10 mouse cellular contexts compared by ENCODE assay signal in genomic region chr7:143501643-143502417, GRCm38 (mm10). TPM values are rescaled to one million over a fixed set of nuclear protein-coding genes. Genes with fewer than 3 reads are reported as not detected.
DNase-seq lines count a peak whose midpoint lies in the region; ATAC-seq lines count a peak whose summit lies in the region.
"Had no signal": no experiment of that assay in that cellular context is flagged by ENCODE, and none has a peak within 500 bp of the region (broad histone marks: within the 10 kb centered on the region; RNA-seq: fewer than 3 reads in every experiment).

No protein-coding gene starts in this region.

- WGBS in forebrain, embryonic 10.5 days, result 6% methylated on average over 55 of the region's 55 CpGs
- WGBS in hindbrain, embryonic 13.5 days, result 3% methylated on average over 55 of the region's 55 CpGs
- 4% methylated on average over 55 of the region's 55 CpGs for WGBS in limb, embryonic 13.5 days
- 4% methylated on average over 55 of the region's 55 CpGs for WGBS in midbrain, embryonic 13.5 days

- peak overlapping the region; percentile 63 for H3K4me2 ChIP-seq in hindbrain, embryonic 13.5 days
- H3K4me2 ChIP-seq in limb, embryonic 13.5 days (replicated peaks), result peak overlapping the region; percentile 81
- H3K4me2 ChIP-seq in midbrain, embryonic 13.5 days (replicated peaks), result peak overlapping the region; percentile 56

- H3K9me3 ChIP-seq in forebrain, embryonic 10.5 days, result no peaks in the 10 kb centered on the region; the same call in 1 of the 2 replicates
- no peaks in the 10 kb centered on the region for H3K9me3 ChIP-seq in hindbrain, embryonic 13.5 days
- no peaks in the 10 kb centered on the region for H3K9me3 ChIP-seq in limb, embryonic 13.5 days
- no peaks in the 10 kb centered on the region for H3K9me3 ChIP-seq in midbrain, embryonic 13.5 days

- peak overlapping the region; percentile 48 for H3K4me3 ChIP-seq in forebrain, embryonic 10.5 days
- H3K4me3 ChIP-seq in hindbrain, embryonic 13.5 days, result peak overlapping the region; percentile 43
- peak overlapping the region; percentile 54 for H3K4me3 ChIP-seq in limb, embryonic 13.5 days
- peak overlapping the region; percentile 37 for H3K4me3 ChIP-seq in midbrain, embryonic 13.5 days (replicated peaks)

- H3K27me3 ChIP-seq in forebrain, embryonic 10.5 days (ENCODE audit: poor library complexity, severe bottlenecking), result peaks cover 87% of the 10 kb centered on the region
- H3K27me3 ChIP-seq in hindbrain, embryonic 13.5 days, result peaks cover 77% of the 10 kb centered on the region
- H3K27me3 ChIP-seq in limb, embryonic 13.5 days, result peaks cover 62% of the 10 kb centered on the region
- peaks cover 69% of the 10 kb centered on the region for H3K27me3 ChIP-seq in midbrain, embryonic 13.5 days

- peak; percentile 47 for ATAC-seq in hindbrain, embryonic 13.5 days (ENCODE audit: low FRiP score)
- no peak for ATAC-seq in limb, embryonic 13.5 days (ENCODE audit: low FRiP score, low read depth)
- ATAC-seq in midbrain, embryonic 13.5 days, result 0 out of 2 replicates have a peak, but pooled peaks have one; percentile 10

- peak; percentile 57 to 67 for DNase-seq in heart, adult 18-20 months
- no peak for DNase-seq in heart, postnatal 25 days (ENCODE audit: low spot score)
- DNase-seq in Muller cell, postnatal 12 days (ENCODE audit: inconsistent ontology term), result peak; percentile 17
- DNase-seq in forebrain, embryonic 10.5 days (ENCODE audit: extremely low spot score, low spot score), result peak; percentile 42
- DNase-seq in urinary bladder, postnatal 36 days (ENCODE audit: low spot score in 2 of 2), result peak; percentile 37 to 43

- intact Hi-C loops in heart, postnatal 25 days (cut with DNase I), result no loop called here

- no peak overlapping the region for H3K27ac ChIP-seq in forebrain, embryonic 10.5 days
- H3K27ac ChIP-seq in hindbrain, embryonic 13.5 days, result no peak overlapping the region
- H3K27ac ChIP-seq in limb, embryonic 13.5 days, result no peak overlapping the region
- no peak overlapping the region for H3K27ac ChIP-seq in midbrain, embryonic 13.5 days

- H3K4me1 ChIP-seq in forebrain, embryonic 10.5 days, result peaks cover 16% of the 10 kb centered on the region
- peaks cover 15% of the 10 kb centered on the region for H3K4me1 ChIP-seq in hindbrain, embryonic 13.5 days (replicated peaks)
- peaks cover 11% of the 10 kb centered on the region for H3K4me1 ChIP-seq in limb, embryonic 13.5 days
- peaks cover 16% of the 10 kb centered on the region for H3K4me1 ChIP-seq in midbrain, embryonic 13.5 days (replicated peaks)

- no peaks in the 10 kb centered on the region for H3K36me3 ChIP-seq in forebrain, embryonic 10.5 days (replicated peaks)
- no peaks in the 10 kb centered on the region for H3K36me3 ChIP-seq in hindbrain, embryonic 13.5 days
- H3K36me3 ChIP-seq in limb, embryonic 13.5 days, result no peaks in the 10 kb centered on the region
- no peaks in the 10 kb centered on the region for H3K36me3 ChIP-seq in midbrain, embryonic 13.5 days

- H3K9ac ChIP-seq in hindbrain, embryonic 13.5 days, result peak overlapping the region; percentile 59
- peak overlapping the region; percentile 68 for H3K9ac ChIP-seq in limb, embryonic 13.5 days
- peak overlapping the region; percentile 46; the same call in 1 of the 2 replicates for H3K9ac ChIP-seq in midbrain, embryonic 13.5 days (replicated peaks)

RNA-seq across cellular contexts. Expression of gene Phlda2, which starts 1.1 kb away (rescaled TPM):
- total RNA-seq in heart, adult 18-20 months (2021), result not detected
- not detected for total RNA-seq in heart, postnatal 25 days (2021)
- polyA plus RNA-seq in forebrain, embryonic 10.5 days (2016; fragmentation: Nextera tagmentation; extraction: Ambion mirVana), result 0.96 and 1.4 TPM in 2 replicates
- polyA plus RNA-seq in hindbrain, embryonic 13.5 days (2015; fragmentation: Nextera tagmentation; extraction: Ambion mirVana), result 0.53 and 1.5 TPM in 2 replicates
- 20.4 and 23.2 TPM in 2 replicates for polyA plus RNA-seq in limb, embryonic 13.5 days (2015; fragmentation: Nextera tagmentation; extraction: Ambion mirVana)
- 0.37 and 0.73 TPM in 2 replicates for polyA plus RNA-seq in midbrain, embryonic 13.5 days (2015; fragmentation: Nextera tagmentation; extraction: Ambion mirVana)
- total RNA-seq: layer of hippocampus, postnatal 14 days had no signal
- polyA plus RNA-seq: Patski had no signal

RNA-seq across cellular contexts. Expression of gene Slc22a18, which starts 28.3 kb away (rescaled TPM):
- total RNA-seq in heart, adult 18-20 months (2021), result under 1 TPM; 0.50 to 0.87 TPM
- total RNA-seq in heart, postnatal 25 days (2021), result under 1 TPM; 0.17 to 0.49 TPM
- 0.43 TPM in 2 replicates for polyA plus RNA-seq in forebrain, embryonic 10.5 days (2016; fragmentation: Nextera tagmentation; extraction: Ambion mirVana)
- polyA plus RNA-seq in hindbrain, embryonic 13.5 days (2015; fragmentation: Nextera tagmentation; extraction: Ambion mirVana), result 0.60 and 0.78 TPM in 2 replicates
- polyA plus RNA-seq in limb, embryonic 13.5 days (2015; fragmentation: Nextera tagmentation; extraction: Ambion mirVana), result 1.4 and 1.5 TPM in 2 replicates
- polyA plus RNA-seq in midbrain, embryonic 13.5 days (2015; fragmentation: Nextera tagmentation; extraction: Ambion mirVana), result 0.39 and 0.74 TPM in 2 replicates

RNA-seq across cellular contexts. Expression of gene Cdkn1c, which starts 41.0 kb away (rescaled TPM):
- total RNA-seq in heart, adult 18-20 months (2021), result 10 to 100 TPM; 22.9 to 30.2 TPM
- total RNA-seq in heart, postnatal 25 days (2021), result 10 to 100 TPM; 35.8 to 44.2 TPM
- 194 and 230 TPM in 2 replicates for polyA plus RNA-seq in forebrain, embryonic 10.5 days (2016; fragmentation: Nextera tagmentation; extraction: Ambion mirVana)
- 359 and 375 TPM in 2 replicates for polyA plus RNA-seq in hindbrain, embryonic 13.5 days (2015; fragmentation: Nextera tagmentation; extraction: Ambion mirVana)
- 1,335 and 1,388 TPM in 2 replicates for polyA plus RNA-seq in limb, embryonic 13.5 days (2015; fragmentation: Nextera tagmentation; extraction: Ambion mirVana)
- polyA plus RNA-seq in midbrain, embryonic 13.5 days (2015; fragmentation: Nextera tagmentation; extraction: Ambion mirVana), result 379 and 515 TPM in 2 replicates

RNA-seq across cellular contexts. Expression of gene Nap1l4, which starts 47.1 kb away (rescaled TPM):
- total RNA-seq in heart, adult 18-20 months (2021), result 100 to 1,000 TPM; 185 to 191 TPM
- 100 to 1,000 TPM; 171 to 178 TPM for total RNA-seq in heart, postnatal 25 days (2021)
- polyA plus RNA-seq in forebrain, embryonic 10.5 days (2016; fragmentation: Nextera tagmentation; extraction: Ambion mirVana), result 375 and 396 TPM in 2 replicates
- 340 and 351 TPM in 2 replicates for polyA plus RNA-seq in hindbrain, embryonic 13.5 days (2015; fragmentation: Nextera tagmentation; extraction: Ambion mirVana)
- polyA plus RNA-seq in limb, embryonic 13.5 days (2015; fragmentation: Nextera tagmentation; extraction: Ambion mirVana), result 281 and 285 TPM in 2 replicates
- 364 and 378 TPM in 2 replicates for polyA plus RNA-seq in midbrain, embryonic 13.5 days (2015; fragmentation: Nextera tagmentation; extraction: Ambion mirVana)
